Mouse (Mus musculus) heart, postnatal 0 days (tissue): Measurements from ENCODE around the gene Adgrg5. TPM values are rescaled to one million over a fixed set of nuclear protein-coding genes. Genes with fewer than 3 reads are reported as not detected.
A peak's percentile ranks its signal among the peaks of the same experiment; 100 is the strongest.

Experiments used
- ATAC-seq: fragments of 200-750 bp; cut with Nextera tagmentation; 2 replicates; pipeline ENCODE4 v1.8.0; 2017; ENCODE audit warnings: low read depth, moderate number of reproducible peaks, moderate library complexity; ENCODE audit not compliant: insufficient read depth
- DNase-seq: peaks from one replicate; pipeline ENCODE4 v3.0.0-alpha.2; 2016; ENCODE audit warnings: low spot score
- H3K27ac ChIP-seq: fragments of 300-500 bp; sonication (generic); 2 replicates; pipeline ENCODE4 v1.5.1; 2014; ENCODE audit warnings: low read depth, mild to moderate bottlenecking
- H3K27me3 ChIP-seq: fragments of 300-500 bp; sonication (generic); 2 replicates; pipeline ENCODE4 v1.6.1; 2014; ENCODE audit warnings: low read length, mixed read lengths; ENCODE audit not compliant: control insufficient read depth, insufficient read depth
- H3K36me3 ChIP-seq: fragments of 300-500 bp; sonication (generic); replicated peaks from 2 replicates; pipeline ENCODE4 v1.6.1; 2014; ENCODE audit warnings: low read length, mixed read lengths; ENCODE audit not compliant: control insufficient read depth, insufficient read depth
- H3K4me1 ChIP-seq: fragments of 300-500 bp; sonication (generic); 2 replicates; pipeline ENCODE4 v1.6.1; 2014; ENCODE audit warnings: antibody characterized with exemption; ENCODE audit not compliant: control insufficient read depth, insufficient read depth
- H3K4me2 ChIP-seq: fragments of 300-500 bp; sonication (generic); 2 replicates; pipeline ENCODE4 v1.6.1; 2014; ENCODE audit warnings: low read depth, mild to moderate bottlenecking, low read length, moderate library complexity
- H3K4me3 ChIP-seq: fragments of 300-500 bp; sonication (generic); 2 replicates; pipeline ENCODE4 v1.5.1; 2014; ENCODE audit warnings: low read depth, low read length
- H3K9ac ChIP-seq: fragments of 300-500 bp; sonication (generic); replicated peaks from 2 replicates; pipeline ENCODE4 v1.6.1; 2014; ENCODE audit warnings: low read depth, low read length, mixed read lengths
- H3K9me3 ChIP-seq: fragments of 300-500 bp; sonication (generic); replicated peaks from 2 replicates; pipeline ENCODE4 v1.6.1; 2016; ENCODE audit warnings: low read length; ENCODE audit not compliant: control insufficient read depth
- CTCF ChIP-seq: IDR thresholded peaks from 2 replicates; pipeline ENCODE4 v1.5.1; 2016; ENCODE audit warnings: antibody characterized with exemption, control low read depth, low read depth
- EP300 ChIP-seq: IDR thresholded peaks from 2 replicates; pipeline ENCODE4 v1.6.1; 2016; ENCODE audit warnings: antibody characterized with exemption, low read depth
- WGBS: fragments of 180-500 bp; shearing (Covaris S2); extraction: QIAGEN DNeasy Blood & Tissue Kit; methylation state at CpG from one replicate; pipeline ENCODE4 v1.1.7; 2014; 5-methylcytosine and 5-hydroxymethylcytosine counted together
- polyA plus RNA-seq: library from polyadenylated mRNA; unstranded; fragments of >200 nt; fragmentation: Nextera tagmentation; extraction: Ambion mirVana; gene quantifications from 2 replicates; pipeline ENCODE4 v1.2.1, GENCODE M21; 2015
- total RNA-seq: library from RNA; depleted of rRNA; stranded (reverse); fragments of >200 nt; gene quantifications from 2 replicates; pipeline ENCODE4 v1.2.3, GENCODE M21; 2014; ENCODE audit warnings: low replicate concordance

Adgrg5 gene
- total and polyA plus RNA-seq, 2 experiments from 2014 or later: 0.15 TPM; not detected in 1

DNA sequence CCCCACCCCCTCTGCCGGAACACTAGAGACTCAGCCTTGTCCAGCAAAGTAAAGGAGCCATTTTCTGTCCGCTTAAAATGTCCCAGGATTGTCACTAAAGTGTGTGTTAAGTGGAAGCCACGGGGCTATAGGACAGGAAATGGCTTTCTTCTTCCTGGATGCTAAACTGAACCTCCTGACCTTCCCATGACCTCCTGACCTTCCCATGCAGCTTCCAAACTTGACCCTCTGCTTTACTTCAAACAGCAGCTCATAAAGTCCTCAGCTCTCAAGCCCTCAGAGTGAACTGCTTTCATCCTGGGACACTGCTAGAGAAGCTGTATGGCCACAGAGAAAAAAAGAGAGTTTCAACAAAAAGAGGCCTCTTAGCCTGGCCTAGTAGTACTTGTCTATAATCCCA is 46.7 kb upstream of the Adgrg5 start:
- WGBS: 50% methylated on average over 3 of the region's 3 CpGs
- Histone ChIP-seq H3K9ac (no peak overlapping the region), H3K4me3 (no peak overlapping the region)

DNA sequence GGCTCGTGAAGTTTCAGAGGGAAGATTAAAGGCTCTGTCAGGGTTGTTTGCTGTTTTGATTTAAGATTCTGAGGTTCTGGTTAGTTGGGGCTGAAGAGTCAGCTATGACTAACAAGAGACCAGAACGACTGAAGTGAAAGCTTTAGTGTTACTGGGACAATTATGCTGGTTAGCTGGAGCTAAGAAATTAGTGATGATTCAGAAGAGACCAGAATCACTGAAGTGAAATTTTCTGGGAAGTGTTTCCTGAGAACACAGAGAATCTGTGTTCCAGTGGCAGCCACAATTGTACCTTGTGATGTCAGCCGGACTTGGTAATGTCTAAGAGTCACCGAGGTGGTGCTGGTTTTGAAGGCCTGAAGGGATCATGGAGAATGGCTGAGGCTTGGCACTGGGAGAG is 42.8 kb upstream of the Adgrg5 start:
- WGBS: 56% methylated on average over 4 of the region's 4 CpGs
- H3K36me3 ChIP-seq: no peaks in the 10 kb centered on the region

More for the DNA sequence above, 46.7 kb upstream of the Adgrg5 start:
- peak overlapping the region; percentile 93; the same call in 1 of the 2 replicates for H3K4me2 ChIP-seq
- no peaks in the 10 kb centered on the region for H3K36me3 ChIP-seq
- H3K27me3 ChIP-seq: no peaks in the 10 kb centered on the region
- no peaks in the 10 kb centered on the region for H3K9me3 ChIP-seq
- DNase-seq (no peak), ATAC-seq (no peak)
- peaks cover 14% of the 10 kb centered on the region; the same call in 1 of the 2 replicates for H3K4me1 ChIP-seq
- peak overlapping the region; percentile 70 for H3K27ac ChIP-seq
- TF ChIP-seq CTCF (no peak), EP300 (no peak)

DNA sequence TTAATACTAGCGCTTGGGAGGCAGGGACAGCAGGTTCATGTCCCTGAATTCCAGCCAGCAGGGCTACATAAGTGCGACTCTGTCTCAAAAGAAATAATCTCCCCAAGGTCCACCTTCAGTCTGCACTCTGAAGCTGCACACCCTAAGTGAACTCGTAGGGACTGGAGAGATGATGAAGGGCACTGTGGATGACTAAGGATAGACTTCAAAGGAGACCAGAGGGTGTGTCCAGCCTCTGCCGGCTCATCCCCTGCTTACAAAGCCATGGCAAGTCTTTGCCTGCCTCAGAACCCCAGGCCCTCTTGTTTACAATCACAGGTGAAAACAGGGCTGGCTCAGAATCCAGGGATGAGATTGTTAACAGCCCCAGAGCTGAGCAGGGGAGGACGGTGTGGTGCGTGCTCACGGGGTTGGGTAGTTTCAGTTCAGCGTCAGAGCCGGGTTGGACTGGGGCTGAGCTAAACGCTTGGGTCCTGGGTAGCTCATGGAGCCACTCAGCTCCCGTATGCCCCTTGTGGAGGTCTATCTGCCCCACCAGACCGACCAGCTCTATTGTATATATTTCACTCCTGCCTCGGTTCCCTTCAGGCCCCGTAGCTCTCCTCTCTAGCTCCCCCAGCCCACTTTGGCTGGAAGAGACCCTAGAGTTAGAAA is 35.0 kb upstream of the Adgrg5 start:
- no peaks in the 10 kb centered on the region for H3K36me3 ChIP-seq
- WGBS: 27% methylated on average over 14 of the region's 14 CpGs
- H3K9me3 ChIP-seq: no peaks in the 10 kb centered on the region
- H3K4me1 ChIP-seq: no peaks in the 10 kb centered on the region
- no peak overlapping the region for H3K4me3 ChIP-seq
- DNase-seq (no peak), ATAC-seq (no peak)
- no peaks in the 10 kb centered on the region for H3K27me3 ChIP-seq
- H3K9ac ChIP-seq: no peak overlapping the region
- peak overlapping the region; percentile 5 for H3K4me2 ChIP-seq
- H3K27ac ChIP-seq: no peak overlapping the region
- TF ChIP-seq EP300: no peak
- TF ChIP-seq CTCF: no peak

More for the DNA sequence above, 42.8 kb upstream of the Adgrg5 start:
- ATAC-seq: no peak
- no peak overlapping the region for H3K27ac ChIP-seq
- H3K4me3 ChIP-seq: no peak overlapping the region
- no peaks in the 10 kb centered on the region for H3K27me3 ChIP-seq
- H3K4me2 ChIP-seq: no peak overlapping the region
- no peaks in the 10 kb centered on the region for H3K9me3 ChIP-seq
- no peak overlapping the region for H3K9ac ChIP-seq
- TF ChIP-seq EP300 (no peak), CTCF (no peak)
- no peak for DNase-seq
- H3K4me1 ChIP-seq: peaks cover 6% of the 10 kb centered on the region; the same call in 1 of the 2 replicates

DNA sequence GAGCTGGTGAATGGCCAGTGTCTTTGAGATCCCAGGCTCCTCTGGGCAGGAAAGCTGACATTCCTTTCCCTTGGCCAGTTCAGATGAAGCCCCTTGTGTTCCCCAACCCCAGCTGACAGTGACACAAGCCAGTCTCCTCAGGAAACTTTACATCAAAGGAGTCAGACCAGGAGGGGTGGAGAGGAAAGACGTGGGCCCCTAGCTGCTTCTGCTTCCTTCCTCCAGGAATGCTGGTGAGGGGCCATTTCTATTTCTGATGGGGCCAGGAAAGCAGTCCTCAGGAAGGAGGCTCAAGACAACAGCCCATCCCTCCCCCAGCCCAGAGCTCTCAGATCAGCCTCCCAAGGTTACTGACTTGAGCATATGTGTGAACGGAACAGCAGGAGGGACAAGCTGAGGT is 30.6 kb upstream of the Adgrg5 start:
- no peak for DNase-seq
- H3K4me2 ChIP-seq: no peak overlapping the region
- no peaks in the 10 kb centered on the region for H3K4me1 ChIP-seq
- no peaks in the 10 kb centered on the region for H3K27me3 ChIP-seq
- H3K4me3 ChIP-seq: no peak overlapping the region
- no peaks in the 10 kb centered on the region for H3K9me3 ChIP-seq
- 23% methylated on average over 2 of the region's 2 CpGs for WGBS
- H3K27ac ChIP-seq: peak overlapping the region; percentile 15; the same call in 1 of the 2 replicates
- no peak overlapping the region for H3K9ac ChIP-seq
- TF ChIP-seq EP300: 0 out of 2 replicates have a peak, but pooled peaks have one; percentile 22
- no peak for TF ChIP-seq CTCF
- ATAC-seq: no peak; the same call in 1 of the 2 replicates
- H3K36me3 ChIP-seq: no peaks in the 10 kb centered on the region

DNA sequence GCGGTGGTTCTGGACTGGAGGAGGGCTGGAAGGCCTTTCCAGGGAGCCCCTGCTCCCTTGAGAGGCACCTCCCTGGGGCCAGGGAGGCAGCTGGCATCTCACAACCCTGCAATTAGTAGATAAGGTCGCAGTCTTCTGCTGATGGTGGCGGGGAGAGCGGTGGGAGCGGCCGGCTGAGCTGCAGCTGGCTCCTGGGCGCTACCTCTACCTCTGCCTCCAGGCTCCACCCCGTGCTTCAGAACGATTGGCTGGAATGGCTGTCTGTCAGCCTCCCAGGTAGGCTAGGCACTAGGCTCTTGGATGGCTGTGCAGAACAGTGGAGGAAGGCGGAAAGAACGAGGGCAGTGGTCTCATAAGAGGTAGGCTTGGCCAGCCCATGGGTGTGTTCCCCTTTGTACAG is 24.2 kb upstream of the Adgrg5 start:
- TF ChIP-seq CTCF: no peak
- no peak for TF ChIP-seq EP300
- Histone ChIP-seq H3K27ac (no peak overlapping the region), H3K4me1 (peaks cover 31% of the 10 kb centered on the region), H3K27me3 (no peaks in the 10 kb centered on the region), H3K36me3 (peaks cover 16% of the 10 kb centered on the region), H3K9me3 (no peaks in the 10 kb centered on the region), H3K4me2 (peak overlapping the region; percentile 38), H3K4me3 (no peak overlapping the region), H3K9ac (no peak overlapping the region)
- no peak for DNase-seq
- no peak for ATAC-seq
- WGBS: 23% methylated on average over 11 of the region's 11 CpGs
